Mouse (Mus musculus): ENCODE data around the gene Zfp715. TPM values are rescaled to one million over a fixed set of nuclear protein-coding genes. Genes with fewer than 3 reads are reported as not detected.
"Not testable (repeated sequence)": the region's sequence is repeated elsewhere in the genome, so short reads cannot be mapped to it uniquely, and the experiment has no call there.

The Zfp715 gene
- total RNA-seq (2021): 10 to 100 TPM; 18.5 to 23.6 TPM

DNA sequence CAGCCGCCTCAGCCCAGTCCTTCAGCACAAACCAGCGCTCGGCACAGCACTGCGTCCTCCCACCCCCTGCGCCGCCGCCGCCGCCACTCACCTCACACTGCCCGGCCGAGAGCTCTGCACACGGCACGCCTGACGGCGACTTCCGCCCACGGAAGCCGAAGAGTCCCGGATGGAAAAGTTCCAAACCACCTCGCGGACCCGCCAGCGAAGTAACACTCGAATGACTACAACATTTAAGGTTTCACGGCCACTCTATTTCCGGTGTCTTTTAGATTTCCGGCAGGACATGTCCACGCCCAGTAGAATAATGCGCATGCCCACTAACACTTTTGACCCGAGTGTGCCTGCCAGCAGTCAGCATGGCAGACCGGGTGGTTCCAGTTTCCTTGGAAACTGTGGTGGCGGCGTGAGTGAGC, at the start of gene Zfp715:
TSS of gene Zfp715 (minus strand) at position 282 of the 416 bp plus-strand sequence.
- intact Hi-C loops (cut with DNase I): loop anchor here (5.0 to 10.0 kb wide), 2 partner anchors 172 to 264 kb away; partner anchors contain the start of gene Zfp719
- DNase-seq (ENCODE audit: low spot score in 2 of 2): peak; percentile 88 to 93

DNA sequence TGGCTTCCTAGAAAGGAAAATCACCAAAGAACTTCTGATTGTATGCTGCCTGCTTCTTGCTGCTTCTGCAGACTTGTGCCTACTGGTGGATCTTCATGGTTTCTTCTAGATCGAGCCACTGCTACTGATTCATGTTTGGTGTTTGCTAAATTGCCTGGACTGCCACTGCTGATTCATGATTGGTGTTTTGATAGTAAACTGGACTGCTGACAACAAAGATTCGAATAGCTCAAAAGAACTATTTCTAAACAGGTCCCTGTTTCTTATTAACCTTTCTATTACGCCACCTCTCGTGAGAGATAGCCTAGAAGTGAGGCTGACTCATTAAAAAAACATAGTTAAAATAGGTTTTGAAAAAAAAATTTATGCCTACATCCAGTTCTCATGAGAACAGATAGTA, 48.9 kb upstream of the Zfp715 start:
- intact Hi-C loops (cut with DNase I): no loop called here
- DNase-seq (ENCODE audit: low spot score in 2 of 2): no peak

DNA sequence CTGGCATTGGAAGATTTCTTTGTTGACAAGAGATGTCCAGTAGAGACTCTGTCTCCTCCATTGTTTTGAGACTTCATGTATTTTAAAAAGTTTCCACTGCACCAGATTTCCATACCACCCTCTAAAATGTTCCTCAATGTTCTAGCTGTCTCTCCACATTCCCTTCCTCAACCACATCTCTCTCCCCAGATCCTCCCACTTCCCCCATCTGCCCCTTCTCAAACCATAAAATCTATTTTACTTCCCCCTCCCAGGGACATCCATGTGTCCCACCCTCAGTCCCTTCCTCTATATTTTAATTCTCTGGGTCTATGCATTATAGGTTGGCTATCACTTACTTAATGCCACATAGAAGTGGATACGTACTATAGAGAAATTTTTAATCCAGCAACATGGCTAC, 48.3 kb upstream of the Zfp715 start:
- DNase-seq (ENCODE audit: low spot score in 2 of 2): no peak
- intact Hi-C loops (cut with DNase I): no loop called here

DNA sequence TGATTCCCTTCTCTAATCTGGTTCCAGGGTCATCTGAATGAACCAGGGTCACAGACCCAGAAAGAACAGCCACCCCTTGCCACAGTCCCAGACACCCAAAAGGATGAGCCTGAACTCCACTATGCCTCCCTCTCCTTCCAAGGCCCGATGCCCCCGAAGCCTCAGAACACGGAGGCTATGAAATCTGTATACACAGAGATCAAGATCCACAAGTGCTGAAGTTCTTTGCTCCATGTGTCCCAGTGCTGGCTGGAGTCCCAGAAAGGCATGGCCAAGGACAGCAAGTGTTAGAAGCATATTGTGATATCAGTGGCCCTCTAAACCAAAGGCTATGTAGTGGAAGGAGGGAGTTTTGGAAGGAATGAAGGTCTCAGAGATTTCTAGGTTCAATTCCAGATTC, 45.5 kb upstream of the Zfp715 start:
- no peak for DNase-seq (ENCODE audit: low spot score in 2 of 2)
- intact Hi-C loops (cut with DNase I): no loop called here

DNA sequence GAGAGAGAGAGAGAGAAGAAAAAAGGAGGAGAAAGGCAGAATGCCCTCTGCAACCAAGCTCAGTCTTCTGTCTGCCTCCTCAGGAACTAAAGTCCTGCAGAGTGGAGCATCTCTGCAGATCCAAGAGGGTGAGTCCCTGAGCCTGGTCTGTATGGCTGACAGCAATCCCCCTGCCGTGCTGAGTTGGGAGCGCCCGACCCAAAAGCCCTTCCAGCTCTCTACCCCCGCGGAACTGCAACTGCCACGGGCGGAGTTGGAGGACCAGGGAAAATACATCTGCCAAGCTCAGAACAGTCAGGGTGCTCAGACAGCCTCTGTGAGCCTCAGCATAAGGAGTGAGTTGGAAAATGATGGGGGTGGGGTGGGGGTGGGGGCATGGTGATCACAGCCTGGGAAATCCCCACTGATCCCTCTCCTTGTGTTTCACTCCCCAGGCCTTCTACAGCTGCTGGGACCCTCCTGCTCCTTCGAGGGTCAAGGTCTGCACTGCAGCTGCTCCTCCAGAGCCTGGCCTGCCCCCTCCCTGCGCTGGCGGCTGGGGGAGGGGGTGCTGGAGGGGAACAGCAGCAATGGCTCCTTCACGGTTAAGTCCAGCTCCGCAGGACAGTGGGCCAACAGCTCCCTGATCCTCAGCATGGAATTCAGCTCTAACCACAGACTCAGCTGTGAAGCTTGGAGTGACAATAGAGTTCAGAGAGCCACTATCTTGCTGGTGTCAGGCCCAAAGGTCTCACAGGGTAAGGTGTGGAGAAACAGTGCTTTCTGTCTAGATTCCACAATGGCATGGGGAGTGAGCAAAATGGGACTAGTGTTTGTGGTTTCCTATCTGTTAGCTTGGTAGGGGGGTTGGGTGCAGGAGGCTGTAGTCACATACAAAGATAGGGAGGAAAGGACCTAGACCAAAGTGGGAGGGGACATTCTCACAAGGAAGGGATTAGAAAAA, 42.1 kb upstream of the Zfp715 start:
- DNase-seq (ENCODE audit: low spot score in 2 of 2): peak; percentile 4 to 10
- intact Hi-C loops (cut with DNase I): no loop called here

DNA sequence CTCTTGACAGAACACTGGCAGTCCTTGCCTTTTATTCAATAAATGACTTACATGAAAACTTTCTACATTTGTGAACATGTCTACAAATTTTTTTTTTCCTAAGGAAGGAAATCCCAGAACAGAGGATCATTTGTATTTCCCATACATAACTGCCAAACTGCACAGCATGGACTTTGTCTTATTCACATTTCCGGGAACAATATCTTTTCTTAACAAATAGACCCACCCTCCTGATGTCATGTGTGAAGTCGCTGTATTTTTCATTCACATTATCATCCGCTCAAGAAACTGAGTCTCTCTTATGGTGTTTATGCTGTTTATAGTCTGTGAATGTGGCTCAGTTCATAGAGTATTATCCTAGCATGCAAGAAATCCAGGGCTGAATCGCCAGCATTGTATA, 40.7 kb upstream of the Zfp715 start:
- intact Hi-C loops (cut with DNase I): no loop called here
- DNase-seq (ENCODE audit: low spot score in 2 of 2): no peak

DNA sequence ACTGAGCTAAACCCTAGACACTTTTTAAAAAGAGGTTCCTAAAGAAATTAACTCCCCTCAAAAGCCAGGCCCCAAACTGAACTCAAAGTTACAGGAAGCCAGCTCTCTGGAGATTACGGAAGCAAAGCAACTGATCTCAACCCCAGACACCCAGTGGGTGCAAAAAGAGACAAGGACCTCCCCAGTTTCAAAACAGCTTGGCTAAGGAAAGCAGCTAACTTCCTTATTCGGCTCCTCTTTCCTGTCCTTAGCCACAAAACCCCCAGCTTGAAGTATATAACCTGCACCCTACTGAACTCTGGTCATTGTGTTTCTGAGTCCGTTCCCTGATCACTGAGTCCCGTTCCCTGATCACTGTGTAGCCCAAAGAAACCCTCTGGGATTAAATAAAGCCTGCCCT, 40.0 kb upstream of the Zfp715 start:
- no peak for DNase-seq (ENCODE audit: low spot score in 2 of 2)
- intact Hi-C loops (cut with DNase I): no loop called here

DNA sequence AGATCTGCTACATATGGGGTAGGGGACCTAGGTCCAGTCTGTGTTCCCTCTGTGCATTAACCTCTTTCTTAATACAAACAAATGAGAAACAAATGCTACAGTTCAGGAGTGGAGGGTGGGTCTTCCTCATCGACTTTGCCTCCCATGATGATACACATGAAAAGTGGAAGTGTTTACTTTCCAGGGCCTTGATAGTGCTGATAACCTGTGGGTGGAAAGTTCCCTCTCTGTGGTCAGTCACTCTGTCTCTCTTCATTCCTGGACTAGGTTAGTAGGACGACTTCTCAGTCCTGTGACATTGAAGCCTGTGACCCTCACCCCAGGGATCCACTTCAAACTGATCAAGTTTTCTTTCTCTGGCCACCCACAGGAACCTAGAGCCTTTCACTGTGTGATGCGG, 38.1 kb upstream of the Zfp715 start, which contains the start of gene Siglecf:
TSS of gene Siglecf (plus strand) at position 188 of the 400 bp plus-strand sequence.
- intact Hi-C loops (cut with DNase I): no loop called here
- no peak for DNase-seq (ENCODE audit: low spot score in 2 of 2)

DNA sequence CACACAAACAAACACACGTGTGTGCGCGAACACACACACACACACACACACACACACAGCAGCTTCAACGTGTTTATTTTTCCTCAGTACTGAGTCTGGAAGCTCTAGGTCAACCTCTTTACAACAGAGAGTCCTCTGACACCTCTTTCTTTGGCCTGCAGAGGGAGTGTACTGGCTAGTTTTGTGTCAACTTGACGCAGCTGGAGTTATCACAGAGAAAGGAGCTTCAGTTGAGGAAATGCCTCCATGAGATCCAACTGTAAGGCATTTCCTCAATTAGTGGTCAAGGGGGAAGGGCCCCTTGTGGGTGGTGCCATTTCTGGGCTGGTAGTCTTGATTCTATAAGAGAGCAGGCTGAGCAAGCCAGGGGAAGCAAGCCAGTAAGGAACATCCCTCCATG, 36.5 kb upstream of the Zfp715 start:
- DNase-seq (ENCODE audit: low spot score in 2 of 2); intact Hi-C loops (cut with DNase I): not testable (repeated sequence)

DNA sequence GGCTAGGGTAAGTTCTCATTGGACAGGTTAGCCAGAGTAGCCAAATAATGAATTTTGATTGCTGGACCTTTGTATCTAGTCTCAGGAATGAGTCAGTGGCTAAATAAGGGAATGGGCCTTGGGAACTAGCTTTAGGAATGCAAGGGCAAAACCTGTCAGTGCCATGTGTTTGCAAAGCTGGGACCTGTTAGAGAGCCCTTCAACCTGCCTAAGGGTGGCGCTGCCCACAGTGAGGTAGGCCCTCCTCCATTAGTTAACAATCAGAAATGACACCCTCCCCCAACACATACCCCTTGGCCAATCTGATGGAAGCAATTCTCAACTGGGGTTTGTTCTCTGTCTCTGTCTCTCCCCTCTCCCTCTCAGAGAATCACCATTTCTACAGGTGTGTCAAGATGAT, 33.5 kb upstream of the Zfp715 start:
- intact Hi-C loops (cut with DNase I): no loop called here
- no peak for DNase-seq (ENCODE audit: low spot score in 2 of 2)

DNA sequence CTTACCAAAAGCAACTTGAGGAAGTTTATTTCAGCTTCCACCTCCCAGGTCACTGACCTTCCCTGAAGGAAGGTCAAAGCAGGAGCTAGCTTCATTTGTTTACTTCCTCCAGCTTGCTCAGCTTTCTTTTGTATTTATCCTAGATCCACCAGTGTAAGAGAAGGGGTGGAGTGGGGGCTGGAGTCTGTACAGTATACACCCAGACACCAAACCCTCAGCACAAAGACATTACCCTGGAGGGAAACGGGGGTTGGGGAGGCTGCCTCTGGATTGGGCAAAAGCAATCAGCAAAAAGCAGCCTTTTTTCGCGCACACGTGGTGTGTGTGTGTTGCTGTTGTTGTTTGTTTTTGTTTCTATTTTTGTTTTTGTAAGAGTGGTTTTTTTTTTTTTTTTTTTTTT, 33.1 kb upstream of the Zfp715 start:
- no peak for DNase-seq (ENCODE audit: low spot score in 2 of 2)
- intact Hi-C loops (cut with DNase I): no loop called here

DNA sequence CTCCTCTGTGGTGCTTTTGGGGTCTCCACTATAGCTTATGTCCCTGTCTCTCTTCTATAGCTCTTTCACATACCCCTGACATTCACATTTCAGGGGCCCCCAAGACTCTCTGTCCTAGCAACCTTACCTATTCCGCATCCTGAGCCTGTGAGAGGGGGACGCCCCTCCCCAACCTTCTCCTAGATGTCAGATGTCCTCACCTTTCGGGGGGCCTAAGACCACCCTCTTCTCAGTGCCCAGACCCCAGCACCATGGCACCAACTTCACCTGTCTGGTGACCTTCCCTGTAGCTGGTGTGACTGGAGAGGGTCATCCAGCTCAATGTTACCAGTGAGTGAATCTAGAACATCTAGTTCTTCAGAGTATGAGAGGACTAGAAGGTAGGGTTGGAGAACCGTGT, 31.4 kb upstream of the Zfp715 start:
- intact Hi-C loops (cut with DNase I): no loop called here

DNA sequence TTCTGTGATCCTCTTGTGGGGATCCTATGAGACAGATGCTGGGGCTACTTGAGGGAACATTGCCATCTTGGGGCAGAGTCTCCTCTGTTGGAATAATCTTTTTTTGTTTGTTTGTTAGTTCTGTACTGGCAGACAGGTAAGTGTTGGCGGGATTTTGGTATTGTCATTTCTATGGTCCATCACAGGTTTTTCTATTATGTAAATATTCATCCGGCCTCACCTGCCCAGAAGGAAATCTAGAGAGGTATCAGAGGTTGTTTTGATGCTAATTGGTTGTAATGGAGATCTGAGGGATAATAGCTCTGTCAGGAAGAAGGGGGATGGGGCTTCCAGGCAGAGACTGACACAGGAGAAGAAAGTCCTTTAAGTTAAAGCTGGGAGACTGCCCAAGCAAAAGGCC, 30.9 kb upstream of the Zfp715 start:
- no peak for DNase-seq (ENCODE audit: low spot score in 2 of 2)
- intact Hi-C loops (cut with DNase I): no loop called here

More for the DNA sequence above, 31.4 kb upstream of the Zfp715 start:
- no peak for DNase-seq (ENCODE audit: low spot score in 2 of 2)

DNA sequence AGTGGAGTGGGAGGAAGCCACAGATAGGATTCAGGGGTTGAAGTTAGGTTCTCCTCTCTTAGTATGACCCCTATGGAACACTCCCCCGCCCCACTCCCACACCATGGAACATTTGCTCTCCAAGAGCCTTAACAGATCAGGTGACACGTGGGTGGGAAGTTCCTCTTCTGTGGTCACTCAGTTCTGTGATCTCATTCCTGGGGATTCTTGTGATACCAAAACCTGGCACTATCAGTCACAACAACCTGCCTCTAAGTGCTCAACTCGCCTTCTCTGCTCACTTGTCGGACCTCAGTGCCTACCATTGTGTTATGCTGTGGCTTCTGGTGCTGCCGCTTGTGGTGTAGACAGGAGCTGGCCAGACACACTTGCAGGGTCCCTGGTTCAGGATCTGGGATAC, 30.1 kb upstream of the Zfp715 start:
- intact Hi-C loops (cut with DNase I): no loop called here
- no peak for DNase-seq (ENCODE audit: low spot score in 2 of 2)

DNA sequence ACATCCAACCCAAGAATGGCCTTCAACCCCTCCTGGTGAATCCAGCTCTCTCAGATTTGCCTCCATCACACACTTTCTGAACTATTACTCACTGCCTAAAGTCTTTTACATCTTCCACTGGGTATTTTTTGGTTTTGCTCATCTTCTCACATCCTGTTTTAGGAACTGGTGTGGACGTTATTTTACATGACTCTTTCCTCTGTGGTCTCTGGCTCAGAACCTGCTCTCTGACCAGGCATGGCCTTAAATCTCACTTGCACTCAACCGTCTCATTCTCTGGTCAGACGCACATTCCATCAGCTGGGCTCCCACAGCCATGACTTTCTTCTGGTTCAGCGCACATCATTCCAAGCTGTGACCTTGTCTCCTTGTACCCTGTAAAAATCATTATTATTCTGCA, 27.7 kb upstream of the Zfp715 start:
- no peak for DNase-seq (ENCODE audit: low spot score in 2 of 2)
- intact Hi-C loops (cut with DNase I): no loop called here

DNA sequence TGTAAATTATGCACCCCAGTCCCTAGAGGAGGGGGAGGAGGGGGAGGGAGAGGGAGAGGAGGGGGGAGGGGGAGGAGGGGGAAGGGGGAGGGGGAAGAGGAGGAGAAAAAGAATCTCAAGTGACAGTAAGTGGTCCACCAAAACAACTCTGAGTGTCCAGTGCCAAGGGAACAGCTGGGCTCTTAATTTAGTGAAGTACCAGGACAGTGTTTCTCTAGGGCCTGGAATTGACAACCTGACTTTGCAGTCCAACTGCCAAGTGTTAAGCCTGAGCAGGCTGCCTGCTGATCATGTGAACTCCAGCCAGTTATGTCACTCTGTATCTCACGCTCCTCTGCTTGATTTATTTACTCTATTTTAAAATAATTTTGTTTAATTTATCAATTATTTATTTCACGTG, 20.8 kb upstream of the Zfp715 start:
- no peak for DNase-seq (ENCODE audit: low spot score in 2 of 2)
- intact Hi-C loops (cut with DNase I): loop anchor here (10.0 kb wide), 1 partner anchor 49 kb away; no protein-coding TSS in a partner anchor

DNA sequence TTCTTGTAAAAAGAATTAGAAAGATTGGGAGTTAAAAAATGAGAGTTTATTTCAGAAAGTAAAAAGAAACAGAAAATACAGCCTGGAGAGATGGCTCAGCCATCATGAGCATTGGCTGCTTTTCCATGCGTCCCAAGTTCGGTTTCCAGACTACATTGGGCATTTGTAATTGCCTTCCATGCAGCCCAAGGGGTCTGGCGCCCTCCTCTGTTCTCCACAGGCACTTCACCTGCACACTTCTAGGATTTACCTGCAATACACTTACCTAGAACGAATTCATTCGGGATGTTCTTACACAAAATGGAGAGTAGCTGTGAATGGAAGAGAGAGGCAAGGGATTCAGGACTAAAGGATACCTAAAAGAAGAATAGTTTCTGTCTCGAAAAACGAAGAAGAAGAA, 20.1 kb upstream of the Zfp715 start:
- DNase-seq (ENCODE audit: low spot score in 2 of 2): peak in 1 of 2 experiments; percentile 9
- intact Hi-C loops (cut with DNase I): loop anchor here (10.0 kb wide), 1 partner anchor 48 kb away; no protein-coding TSS in a partner anchor

DNA sequence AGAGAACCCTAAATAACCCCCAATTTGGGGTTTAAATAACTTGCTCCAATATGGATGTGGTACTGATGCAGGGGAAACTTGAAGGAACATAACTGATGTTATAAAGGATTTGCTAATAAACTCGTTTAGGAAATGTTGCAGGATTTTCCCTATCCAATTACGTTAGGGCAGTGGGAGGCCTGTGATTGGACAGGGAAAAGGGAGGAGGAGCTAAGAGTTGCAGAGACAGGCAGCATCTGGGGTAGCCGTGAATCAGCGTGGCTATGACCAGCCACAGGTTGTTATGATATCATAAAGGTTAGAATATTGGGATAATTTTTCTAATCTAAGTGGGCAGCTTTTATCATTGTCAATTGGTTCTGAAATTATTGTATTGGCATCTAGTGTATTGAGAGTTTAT, 15.0 kb upstream of the Zfp715 start:
- intact Hi-C loops (cut with DNase I): no loop called here
- no peak for DNase-seq (ENCODE audit: low spot score in 2 of 2)

DNA sequence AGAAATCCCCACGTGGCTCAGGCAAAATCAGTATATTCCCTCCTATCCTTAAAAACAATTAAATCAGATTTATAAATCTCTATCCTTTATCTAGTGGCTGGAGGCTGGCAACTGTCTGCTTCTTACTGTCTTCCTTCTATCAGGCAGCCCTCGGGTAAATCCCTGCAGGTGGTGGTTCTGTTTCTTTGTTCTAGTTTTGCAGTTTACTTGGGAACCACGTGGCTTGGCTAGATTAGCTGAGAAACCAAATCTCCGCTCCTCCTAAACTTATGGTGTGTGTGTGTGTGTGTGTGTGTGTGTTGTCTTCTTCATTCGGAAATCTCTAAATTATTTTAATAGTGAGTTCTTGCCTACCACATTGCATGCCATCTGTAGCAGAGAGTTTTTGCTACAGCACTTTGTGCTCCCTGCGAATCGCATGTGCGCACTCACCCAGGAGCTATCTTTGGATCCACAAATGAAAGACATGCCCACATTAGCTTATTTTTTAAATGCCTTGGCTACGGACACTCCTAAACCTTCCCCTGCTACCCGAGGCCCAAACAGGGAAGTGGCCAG, 13.2 kb upstream of the Zfp715 start:
- DNase-seq (ENCODE audit: low spot score in 2 of 2): peak in 1 of 2 experiments; percentile 5
- intact Hi-C loops (cut with DNase I): no loop called here

DNA sequence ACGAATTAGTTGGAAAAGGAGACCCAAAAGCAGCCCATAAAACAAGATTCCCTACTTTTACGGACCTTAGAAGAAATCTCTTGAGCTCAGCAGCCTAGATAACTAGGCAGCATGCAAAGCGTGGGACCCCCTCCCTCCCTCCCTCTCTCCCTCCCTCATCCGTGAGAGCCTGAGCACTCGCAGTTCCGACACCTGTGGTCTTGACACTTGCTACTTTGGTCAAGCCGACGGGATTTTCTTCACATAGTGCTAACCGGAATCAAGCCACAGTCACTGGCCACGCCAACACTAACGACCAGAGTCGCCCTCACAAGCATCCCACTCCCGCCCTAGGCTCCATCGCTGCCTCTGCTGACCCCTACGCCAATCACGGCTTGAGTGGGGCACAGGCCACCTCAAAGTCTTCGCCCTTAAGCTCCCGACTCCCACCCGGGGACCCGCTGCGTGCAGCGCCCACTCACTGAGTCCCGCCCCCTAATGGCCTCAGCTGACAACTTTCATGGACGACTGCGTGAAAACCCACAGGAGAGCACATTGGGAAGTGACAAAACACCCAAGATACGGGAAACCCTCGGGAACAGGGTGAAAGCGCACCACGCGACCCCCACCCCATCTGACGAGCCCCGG, 595 bp downstream of the Zfp715 start:
- intact Hi-C loops (cut with DNase I): loop anchor here (5.0 to 10.0 kb wide), 2 partner anchors 172 to 265 kb away; partner anchors contain the start of gene Zfp719
- DNase-seq (ENCODE audit: low spot score in 2 of 2): no peak

All from left cerebral cortex, postnatal 36 days (tissue).